In genomic region chr5:107847817-107848216, GRCm38 (mm10) we compare ENCODE assay signal across 15 mouse cellular contexts. TPM values are rescaled to one million over a fixed set of nuclear protein-coding genes. Genes with fewer than 3 reads are reported as not detected.
DNase-seq lines count a peak whose midpoint lies in the region; ATAC-seq and TF ChIP-seq lines count a peak whose summit lies in the region.
"Had no signal": no experiment of that assay in that cellular context is flagged by ENCODE, and none has a peak within 500 bp of the region (broad histone marks: within the 10 kb centered on the region; RNA-seq: fewer than 3 reads in every experiment).

No protein-coding gene starts in this region.

- no peak overlapping the region for H3K4me3 ChIP-seq in lung, embryonic 16.5 days (ENCODE audit: low read length)
- H3K4me3 ChIP-seq in stomach, postnatal 0 days (ENCODE audit: low read depth, low read length), result no peak overlapping the region
- H3K4me3 ChIP-seq: embryonic facial prominence, embryonic 15.5 days; erythroblast, embryonic 14.5 days; forebrain, embryonic 10.5 days; heart, embryonic 10.5 days; hindbrain, embryonic 12.5 days had no signal

- no peak overlapping the region for H3K4me2 ChIP-seq in lung, embryonic 16.5 days (ENCODE audit: low read depth, low read length)
- H3K4me2 ChIP-seq in stomach, postnatal 0 days (replicated peaks; ENCODE audit: low read depth), result no peak overlapping the region
- H3K4me2 ChIP-seq: embryonic facial prominence, embryonic 15.5 days; hindbrain, embryonic 12.5 days had no signal

- in situ Hi-C loops in Patski (cut with MboI; ENCODE audit: low pct_unique_long_range_greater_than_20kb), result no loop called here

- H3K36me3 ChIP-seq in lung, embryonic 16.5 days (ENCODE audit: control insufficient read depth, insufficient read depth, low read length), result peaks cover 3% of the 10 kb centered on the region; the same call in 1 of the 2 replicates
- H3K36me3 ChIP-seq in stomach, postnatal 0 days (ENCODE audit: control insufficient read depth, insufficient read depth, low read length), result no peaks in the 10 kb centered on the region
- H3K36me3 ChIP-seq: hindbrain, embryonic 12.5 days had no signal

- POLR2A ChIA-PET in Patski (lab: Charles Lee), result interaction anchor here (1.2 kb wide), 1 partner anchor 16 kb away, joined by 3 read pairs; no protein-coding TSS in a partner anchor

- H3K9ac ChIP-seq in lung, embryonic 16.5 days (ENCODE audit: low read length), result no peak overlapping the region
- H3K9ac ChIP-seq in stomach, postnatal 0 days (ENCODE audit: low read length), result no peak overlapping the region
- H3K9ac ChIP-seq: embryonic facial prominence, embryonic 15.5 days; hindbrain, embryonic 12.5 days had no signal

- TF ChIP-seq EP300 in stomach, postnatal 0 days (optimal IDR thresholded peaks at IDR 0.05), result no peak

- H3K9me3 ChIP-seq in lung, embryonic 16.5 days (ENCODE audit: control insufficient read depth, low read length), result peaks cover 2% of the 10 kb centered on the region; the same call in 1 of the 2 replicates
- no peaks in the 10 kb centered on the region for H3K9me3 ChIP-seq in stomach, postnatal 0 days (ENCODE audit: control insufficient read depth, low read length)
- H3K9me3 ChIP-seq: embryonic facial prominence, embryonic 15.5 days; heart, embryonic 10.5 days had no signal

- H3K4me1 ChIP-seq in lung, embryonic 16.5 days (replicated peaks; ENCODE audit: control insufficient read depth, insufficient read depth, low read length), result no peaks in the 10 kb centered on the region; the same call in 1 of the 2 replicates
- H3K4me1 ChIP-seq in stomach, postnatal 0 days (replicated peaks; ENCODE audit: control insufficient read depth, insufficient read depth), result no peaks in the 10 kb centered on the region
- H3K4me1 ChIP-seq: embryonic facial prominence, embryonic 15.5 days; forebrain, embryonic 10.5 days; hindbrain, embryonic 12.5 days had no signal

- ATAC-seq in lung, embryonic 16.5 days (ENCODE audit: low read depth), result 0 out of 2 replicates have a peak, but pooled peaks have one; percentile 34
- ATAC-seq in Patski, result peak; percentile 53
- no peak for ATAC-seq in stomach, postnatal 0 days (ENCODE audit: low FRiP score, low TSS enrichment)
- ATAC-seq: forebrain, embryonic 16.5 days had no signal

- H3K27ac ChIP-seq in lung, embryonic 16.5 days (ENCODE audit: low read length), result no peak overlapping the region
- 0 out of 2 replicates have a peak overlapping the region, but pooled peaks have one; percentile 18 for H3K27ac ChIP-seq in stomach, postnatal 0 days (replicated peaks)
- H3K27ac ChIP-seq: embryonic facial prominence, embryonic 15.5 days; forebrain, embryonic 10.5 days; heart, embryonic 10.5 days; hindbrain, embryonic 12.5 days had no signal

- CTCF ChIA-PET in Patski (lab: Charles Lee), result interaction anchor here (1.4 to 2.7 kb wide), 2 partner anchors 10 to 54 kb away, joined by 5 to 16 read pairs; no protein-coding TSS in a partner anchor

- TF ChIP-seq CTCF in Patski (IDR thresholded peaks at IDR 0.05), result no peak
- no peak for TF ChIP-seq CTCF in stomach, postnatal 0 days (IDR thresholded peaks at IDR 0.05; ENCODE audit: low read depth)

- WGBS in lung, embryonic 16.5 days, result 65% methylated on average over 2 of the region's 2 CpGs
- WGBS in stomach, postnatal 0 days, result 67% methylated on average over 2 of the region's 2 CpGs

- DNase-seq in cerebellum, postnatal 10 days, result peak; percentile 10 to 21
- DNase-seq in cerebellum, postnatal 25 days, result no peak
- no peak for DNase-seq in lung, postnatal 25 days (ENCODE audit: low spot score)
- no peak for DNase-seq in Patski (ENCODE audit: low read depth, low spot score)
- no peak for DNase-seq in stomach, postnatal 0 days (ENCODE audit: low spot score)
- DNase-seq in embryo, embryonic 9.5 days (ENCODE audit: extremely low spot score), result no peak
- DNase-seq: gastrocnemius, postnatal 10 days had no signal

- no peaks in the 10 kb centered on the region for H3K27me3 ChIP-seq in lung, embryonic 16.5 days (ENCODE audit: control insufficient read depth, insufficient read depth, low read depth, low read length)
- no peaks in the 10 kb centered on the region for H3K27me3 ChIP-seq in Patski
- no peaks in the 10 kb centered on the region for H3K27me3 ChIP-seq in stomach, postnatal 0 days (ENCODE audit: control insufficient read depth, insufficient read depth, low read length)
- H3K27me3 ChIP-seq: embryonic facial prominence, embryonic 15.5 days; hindbrain, embryonic 12.5 days had no signal

RNA-seq across cellular contexts. Expression of gene Ube2d2b, which starts 17.9 kb away (rescaled TPM):
- polyA plus RNA-seq in lung, embryonic 16.5 days (2015; fragmentation: Nextera tagmentation; extraction: Ambion mirVana), result 0.20 and 0.29 TPM in 2 replicates
- not detected for polyA plus RNA-seq in Patski (2021)
- not detected in 2 replicates for polyA plus RNA-seq in stomach, postnatal 0 days (2015; fragmentation: Nextera tagmentation; extraction: Ambion mirVana)
- polyA plus RNA-seq: erythroblast, embryonic 14.5 days; frontal cortex, adult 2 months had no signal

RNA-seq across cellular contexts. Expression of gene Evi5, which starts 27.1 kb away (rescaled TPM):
- 57.5 and 59.3 TPM in 2 replicates for polyA plus RNA-seq in lung, embryonic 16.5 days (2015; fragmentation: Nextera tagmentation; extraction: Ambion mirVana)
- 43.4 TPM for polyA plus RNA-seq in Patski (2021)
- 39.5 and 39.7 TPM in 2 replicates for polyA plus RNA-seq in stomach, postnatal 0 days (2015; fragmentation: Nextera tagmentation; extraction: Ambion mirVana)

RNA-seq across cellular contexts. Expression of gene Rpl5, which starts 52.5 kb away (rescaled TPM):
- polyA plus RNA-seq in lung, embryonic 16.5 days (2015; fragmentation: Nextera tagmentation; extraction: Ambion mirVana), result 59.0 and 63.5 TPM in 2 replicates
- polyA plus RNA-seq in Patski (2021), result 68.3 TPM
- polyA plus RNA-seq in stomach, postnatal 0 days (2015; fragmentation: Nextera tagmentation; extraction: Ambion mirVana), result 35.7 and 36.1 TPM in 2 replicates

Comparison
In these comparisons a context has a peak if more than half of its experiments do, and no peak if none do; other contexts are left out.
1. DNase-seq: peak in cerebellum, postnatal 10 days (2 of 2); none in cerebellum, postnatal 25 days (0 of 2), lung, postnatal 25 days (single experiment), Patski (single experiment), stomach, postnatal 0 days (single experiment) and embryo, embryonic 9.5 days (single experiment).